Comparison of ENCODE assay signal across 8 mouse cellular contexts in the genomic region with DNA sequence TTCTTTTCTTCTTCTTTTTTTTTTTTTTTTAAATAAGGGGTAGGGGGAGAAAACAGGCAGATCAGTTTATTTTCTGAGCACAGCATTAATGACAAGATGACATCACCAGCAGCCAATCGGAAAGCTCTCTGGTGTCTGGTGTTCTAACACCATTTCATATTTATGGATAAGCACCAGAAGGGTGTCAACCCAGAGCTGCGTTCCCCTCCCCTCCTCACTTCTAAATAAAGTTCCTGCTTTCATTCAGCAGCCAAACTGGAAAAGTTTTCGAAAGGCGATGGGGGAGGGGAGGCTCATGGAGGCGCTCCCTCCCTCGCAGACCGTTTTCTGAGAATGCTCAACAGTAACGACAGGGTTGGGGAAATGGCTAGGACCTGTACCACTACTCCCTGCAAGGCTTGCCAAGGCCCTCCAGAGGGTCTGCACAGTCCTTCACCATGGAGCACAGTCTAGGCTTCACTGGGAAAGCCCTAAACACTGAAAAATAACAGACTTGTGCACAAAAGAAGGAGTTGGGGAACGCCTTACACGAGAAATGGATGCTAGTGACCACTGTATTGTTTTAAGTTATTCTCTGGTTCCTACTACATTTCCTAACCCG.
DNase-seq lines count a peak whose midpoint lies in the region; ATAC-seq and TF ChIP-seq lines count a peak whose summit lies in the region.

No protein-coding gene starts in this region.

- no peaks in the 10 kb centered on the region for H3K36me3 ChIP-seq in intestine, embryonic 14.5 days (ENCODE audit: control insufficient read depth, insufficient read depth, low read length)
- no peaks in the 10 kb centered on the region for H3K36me3 ChIP-seq in intestine, embryonic 15.5 days
- no peaks in the 10 kb centered on the region for H3K36me3 ChIP-seq in embryonic facial prominence, embryonic 12.5 days
- no peaks in the 10 kb centered on the region for H3K36me3 ChIP-seq in heart, embryonic 12.5 days
- H3K36me3 ChIP-seq in neural tube, embryonic 13.5 days, result no peaks in the 10 kb centered on the region

- no peak for DNase-seq in intestine, embryonic 14.5 days (ENCODE audit: low spot score)
- peak; percentile 38 to 45 for DNase-seq in left cerebral cortex, adult 2 months (ENCODE audit: extremely low spot score in 1 of 2, low spot score in 2 of 2)
- DNase-seq in urinary bladder, postnatal 14 days (ENCODE audit: low spot score), result no peak

- H3K4me3 ChIP-seq in intestine, embryonic 14.5 days (ENCODE audit: low read depth, low read length), result no peak overlapping the region
- no peak overlapping the region for H3K4me3 ChIP-seq in intestine, embryonic 15.5 days (replicated peaks)
- no peak overlapping the region for H3K4me3 ChIP-seq in embryonic facial prominence, embryonic 12.5 days
- H3K4me3 ChIP-seq in heart, embryonic 12.5 days, result peak overlapping the region; percentile 8; the same call in 1 of the 2 replicates
- peak overlapping the region; percentile 25; the same call in 1 of the 2 replicates for H3K4me3 ChIP-seq in left cerebral cortex, adult 2 months
- no peak overlapping the region for H3K4me3 ChIP-seq in neural tube, embryonic 13.5 days

- H3K9ac ChIP-seq in intestine, embryonic 14.5 days (ENCODE audit: low read length), result no peak overlapping the region
- H3K9ac ChIP-seq in intestine, embryonic 15.5 days, result no peak overlapping the region
- no peak overlapping the region for H3K9ac ChIP-seq in embryonic facial prominence, embryonic 12.5 days
- peak overlapping the region; percentile 53; the same call in 1 of the 2 replicates for H3K9ac ChIP-seq in heart, embryonic 12.5 days
- H3K9ac ChIP-seq in neural tube, embryonic 13.5 days, result 0 out of 2 replicates have a peak overlapping the region, but pooled peaks have one; percentile 23

- intact Hi-C loops in left cerebral cortex, adult 2 months (cut with DNase I), result loop anchor here (2.0 kb wide), 1 partner anchor 228 kb away; no protein-coding TSS in a partner anchor

- H3K9me3 ChIP-seq in intestine, embryonic 14.5 days (ENCODE audit: control insufficient read depth, low read length), result no peaks in the 10 kb centered on the region
- H3K9me3 ChIP-seq in intestine, embryonic 15.5 days, result no peaks in the 10 kb centered on the region
- H3K9me3 ChIP-seq in embryonic facial prominence, embryonic 12.5 days, result no peaks in the 10 kb centered on the region
- H3K9me3 ChIP-seq in heart, embryonic 12.5 days (replicated peaks), result no peaks in the 10 kb centered on the region
- no peaks in the 10 kb centered on the region for H3K9me3 ChIP-seq in neural tube, embryonic 13.5 days

- no peaks in the 10 kb centered on the region for H3K27me3 ChIP-seq in intestine, embryonic 14.5 days (replicated peaks; ENCODE audit: control insufficient read depth, insufficient read depth, low read length)
- no peaks in the 10 kb centered on the region for H3K27me3 ChIP-seq in intestine, embryonic 15.5 days (replicated peaks)
- H3K27me3 ChIP-seq in embryonic facial prominence, embryonic 12.5 days, result no peaks in the 10 kb centered on the region
- H3K27me3 ChIP-seq in heart, embryonic 12.5 days (replicated peaks), result no peaks in the 10 kb centered on the region
- no peaks in the 10 kb centered on the region for H3K27me3 ChIP-seq in neural tube, embryonic 13.5 days

- no peak for TF ChIP-seq CTCF in left cerebral cortex, adult 2 months (IDR thresholded peaks at IDR 0.05)

- peak overlapping the region; percentile 28; the same call in 1 of the 2 replicates for H3K4me2 ChIP-seq in intestine, embryonic 14.5 days (ENCODE audit: low read length)
- no peak overlapping the region for H3K4me2 ChIP-seq in intestine, embryonic 15.5 days (replicated peaks)
- H3K4me2 ChIP-seq in embryonic facial prominence, embryonic 12.5 days (replicated peaks), result peak overlapping the region; percentile 22; the same call in 1 of the 2 replicates
- H3K4me2 ChIP-seq in heart, embryonic 12.5 days, result peak overlapping the region; percentile 56
- peak overlapping the region; percentile 38 for H3K4me2 ChIP-seq in neural tube, embryonic 13.5 days

- ATAC-seq in intestine, embryonic 14.5 days (replicated peaks; ENCODE audit: low FRiP score, low TSS enrichment, low read depth), result no peak
- no peak for ATAC-seq in intestine, embryonic 15.5 days
- ATAC-seq in embryonic facial prominence, embryonic 12.5 days (ENCODE audit: insufficient number of reproducible peaks, insufficient read depth, low FRiP score, low TSS enrichment), result no peak
- peak; percentile 46; the same call in 1 of the 2 replicates for ATAC-seq in heart, embryonic 12.5 days (ENCODE audit: insufficient number of reproducible peaks, low FRiP score)
- peak; percentile 49; the same call in 1 of the 2 replicates for ATAC-seq in neural tube, embryonic 13.5 days (ENCODE audit: low read depth)
- ATAC-seq in erythroblast, adult 5-6 weeks (replicated peaks; ENCODE audit: low FRiP score, poor library complexity, severe bottlenecking), result no peak

- WGBS in intestine, embryonic 14.5 days, result 46% methylated on average over 11 of the region's 11 CpGs
- 43% methylated on average over 11 of the region's 11 CpGs for WGBS in intestine, embryonic 15.5 days
- 44% methylated on average over 11 of the region's 11 CpGs for WGBS in embryonic facial prominence, embryonic 12.5 days
- 29% methylated on average over 11 of the region's 11 CpGs for WGBS in heart, embryonic 12.5 days
- WGBS in neural tube, embryonic 13.5 days, result 36% methylated on average over 11 of the region's 11 CpGs

- peaks cover 23% of the 10 kb centered on the region for H3K4me1 ChIP-seq in intestine, embryonic 14.5 days (replicated peaks; ENCODE audit: control insufficient read depth, insufficient read depth, low read length)
- peaks cover 11% of the 10 kb centered on the region for H3K4me1 ChIP-seq in intestine, embryonic 15.5 days (replicated peaks)
- H3K4me1 ChIP-seq in embryonic facial prominence, embryonic 12.5 days, result peaks cover 34% of the 10 kb centered on the region
- peaks cover 47% of the 10 kb centered on the region for H3K4me1 ChIP-seq in heart, embryonic 12.5 days (replicated peaks)
- H3K4me1 ChIP-seq in neural tube, embryonic 13.5 days (replicated peaks), result peaks cover 68% of the 10 kb centered on the region

- no peak overlapping the region; the same call in 1 of the 2 replicates for H3K27ac ChIP-seq in intestine, embryonic 14.5 days (ENCODE audit: low read depth)
- no peak overlapping the region for H3K27ac ChIP-seq in intestine, embryonic 15.5 days
- no peak overlapping the region; the same call in 1 of the 2 replicates for H3K27ac ChIP-seq in embryonic facial prominence, embryonic 12.5 days
- H3K27ac ChIP-seq in heart, embryonic 12.5 days (ENCODE audit: poor library complexity, severe bottlenecking), result peak overlapping the region; percentile 39
- H3K27ac ChIP-seq in left cerebral cortex, adult 2 months, result peak overlapping the region; percentile 75
- peak overlapping the region; percentile 84 for H3K27ac ChIP-seq in neural tube, embryonic 13.5 days (replicated peaks)

Comparison
In these comparisons a context has a peak if more than half of its experiments do, and no peak if none do; other contexts are left out.
1. ATAC-seq: peak in heart, embryonic 12.5 days (single experiment) and neural tube, embryonic 13.5 days (single experiment); none in intestine, embryonic 14.5 days (single experiment), intestine, embryonic 15.5 days (single experiment), embryonic facial prominence, embryonic 12.5 days (single experiment) and erythroblast, adult 5-6 weeks (single experiment).
2. DNase-seq: peak in left cerebral cortex, adult 2 months (2 of 2); none in intestine, embryonic 14.5 days (single experiment) and urinary bladder, postnatal 14 days (single experiment).
3. H3K27ac ChIP-seq: peak in heart, embryonic 12.5 days (single experiment), left cerebral cortex, adult 2 months (single experiment) and neural tube, embryonic 13.5 days (single experiment); none in intestine, embryonic 14.5 days (single experiment), intestine, embryonic 15.5 days (single experiment) and embryonic facial prominence, embryonic 12.5 days (single experiment).
4. H3K4me3 ChIP-seq: peak in heart, embryonic 12.5 days (single experiment) and left cerebral cortex, adult 2 months (single experiment); none in intestine, embryonic 14.5 days (single experiment), intestine, embryonic 15.5 days (single experiment), embryonic facial prominence, embryonic 12.5 days (single experiment) and neural tube, embryonic 13.5 days (single experiment).
5. H3K9ac ChIP-seq: peak in heart, embryonic 12.5 days (single experiment) and neural tube, embryonic 13.5 days (single experiment); none in intestine, embryonic 14.5 days (single experiment), intestine, embryonic 15.5 days (single experiment) and embryonic facial prominence, embryonic 12.5 days (single experiment).